Mouse (Mus musculus): ENCODE measurements around the gene Ate1. TPM values are rescaled to one million over a fixed set of nuclear protein-coding genes. Genes with fewer than 3 reads are reported as not detected.
A peak's percentile ranks its signal among the peaks of the same experiment; 100 is the strongest.

Gene Ate1
- polyA plus RNA-seq, 1 experiment from 2014 or later: 73.7 TPM

GRCm38 (mm10) chr7:130472683-130473082 lies 47.5 kb downstream of the Ate1 start:
- Histone ChIP-seq H3K27ac (ENCODE audit: low read depth, low read length) (no peak overlapping the region), H3K27me3 (replicated peaks; ENCODE audit: control insufficient read depth, insufficient read depth, low read length) (no peaks in the 10 kb centered on the region), H3K4me2 (ENCODE audit: low read length) (no peak overlapping the region), H3K4me1 (ENCODE audit: control insufficient read depth, insufficient read depth, low read length) (peaks cover 23% of the 10 kb centered on the region), H3K9ac (ENCODE audit: low read length) (no peak overlapping the region), H3K36me3 (ENCODE audit: control insufficient read depth, insufficient read depth, low read length) (0 out of 2 replicates have a peak, but pooled peaks cover 4% of the 10 kb centered on the region), H3K9me3 (replicated peaks; ENCODE audit: control insufficient read depth, low read length) (no peaks in the 10 kb centered on the region), H3K4me3 (ENCODE audit: low read depth, low read length) (no peak overlapping the region)
- WGBS: 8% methylated on average over 6 of the region's 6 CpGs
- DNase-seq (ENCODE audit: low spot score) (peak; percentile 62), ATAC-seq (peak; percentile 63)

DNA sequence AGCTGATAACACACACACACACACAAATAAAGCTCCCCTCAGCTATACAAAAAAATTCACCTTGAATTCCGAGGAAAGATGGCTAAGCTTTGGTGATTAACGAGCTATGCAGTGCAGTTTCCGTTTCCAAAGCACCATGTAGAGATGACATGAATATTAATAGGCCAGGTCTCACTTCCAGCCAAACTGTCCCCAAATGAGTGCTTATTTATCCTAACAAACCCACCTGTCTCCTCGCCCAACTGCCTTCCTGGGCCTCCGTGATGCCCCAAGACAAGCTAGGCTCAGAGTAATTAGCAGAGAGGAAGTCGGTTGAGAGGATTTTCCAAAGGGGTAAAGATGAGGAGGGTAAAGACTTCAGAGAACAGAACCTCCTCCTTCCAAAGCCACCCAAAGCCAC lies 49.1 kb downstream of the Ate1 start:
- no peak for ATAC-seq

GRCm38 (mm10) chr7:130455587-130456246 lies 64.5 kb downstream of the Ate1 start:
- DNase-seq (ENCODE audit: low spot score): no peak
- no peak overlapping the region for H3K4me3 ChIP-seq (ENCODE audit: low read depth, low read length)
- no peaks in the 10 kb centered on the region for H3K4me1 ChIP-seq (ENCODE audit: control insufficient read depth, insufficient read depth, low read length)
- no peak for ATAC-seq
- H3K27ac ChIP-seq (ENCODE audit: low read depth, low read length): no peak overlapping the region
- no peak overlapping the region for H3K4me2 ChIP-seq (ENCODE audit: low read length)
- no peak overlapping the region for H3K9ac ChIP-seq (ENCODE audit: low read length)
- WGBS: 56% methylated on average over 4 of the region's 4 CpGs
- H3K9me3 ChIP-seq (replicated peaks; ENCODE audit: control insufficient read depth, low read length): no peaks in the 10 kb centered on the region
- peaks cover 16% of the 10 kb centered on the region; the same call in 1 of the 2 replicates for H3K36me3 ChIP-seq (ENCODE audit: control insufficient read depth, insufficient read depth, low read length)
- no peaks in the 10 kb centered on the region for H3K27me3 ChIP-seq (replicated peaks; ENCODE audit: control insufficient read depth, insufficient read depth, low read length)

More for the DNA sequence above, 49.1 kb downstream of the Ate1 start:
- Histone ChIP-seq H3K36me3 (ENCODE audit: control insufficient read depth, insufficient read depth, low read length) (0 out of 2 replicates have a peak, but pooled peaks cover 4% of the 10 kb centered on the region), H3K9ac (ENCODE audit: low read length) (no peak overlapping the region), H3K4me3 (ENCODE audit: low read depth, low read length) (no peak overlapping the region), H3K4me1 (ENCODE audit: control insufficient read depth, insufficient read depth, low read length) (peaks cover 23% of the 10 kb centered on the region), H3K27ac (ENCODE audit: low read depth, low read length) (peak overlapping the region; percentile 17; the same call in 1 of the 2 replicates), H3K4me2 (ENCODE audit: low read length) (no peak overlapping the region), H3K27me3 (replicated peaks; ENCODE audit: control insufficient read depth, insufficient read depth, low read length) (no peaks in the 10 kb centered on the region), H3K9me3 (replicated peaks; ENCODE audit: control insufficient read depth, low read length) (no peaks in the 10 kb centered on the region)
- 8% methylated on average over 6 of the region's 6 CpGs for WGBS
- DNase-seq (ENCODE audit: low spot score): peak; percentile 37

DNA sequence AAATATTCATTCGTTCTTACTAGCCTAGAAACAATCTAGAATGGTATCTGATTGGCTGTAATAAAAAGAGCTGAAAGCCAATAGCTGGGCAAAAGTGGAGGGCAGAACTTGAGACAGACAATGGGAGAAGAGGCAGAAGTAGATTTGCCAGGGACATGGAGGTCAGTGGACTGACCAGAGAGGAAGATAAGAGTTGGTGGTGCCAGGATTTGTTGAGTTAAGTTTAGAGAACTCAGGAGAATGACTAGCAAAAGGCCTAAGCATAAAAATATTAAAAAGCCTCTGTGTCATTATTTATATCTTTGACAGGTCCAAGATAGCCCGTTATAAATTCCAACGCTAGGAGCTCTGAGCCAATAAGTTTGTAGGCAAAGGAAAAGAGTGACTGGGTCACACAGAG lies 65.9 kb downstream of the Ate1 start:
- DNase-seq (ENCODE audit: low spot score) (no peak), ATAC-seq (no peak)
- H3K4me1 ChIP-seq (ENCODE audit: control insufficient read depth, insufficient read depth, low read length): no peaks in the 10 kb centered on the region
- H3K36me3 ChIP-seq (ENCODE audit: control insufficient read depth, insufficient read depth, low read length): peaks cover 13% of the 10 kb centered on the region; the same call in 1 of the 2 replicates
- 95% methylated on average over 3 of the region's 3 CpGs for WGBS
- no peak overlapping the region for H3K4me3 ChIP-seq (ENCODE audit: low read depth, low read length)
- H3K9me3 ChIP-seq (replicated peaks; ENCODE audit: control insufficient read depth, low read length): no peaks in the 10 kb centered on the region
- H3K27me3 ChIP-seq (replicated peaks; ENCODE audit: control insufficient read depth, insufficient read depth, low read length): no peaks in the 10 kb centered on the region
- H3K4me2 ChIP-seq (ENCODE audit: low read length): no peak overlapping the region
- H3K9ac ChIP-seq (ENCODE audit: low read length): no peak overlapping the region
- H3K27ac ChIP-seq (ENCODE audit: low read depth, low read length): no peak overlapping the region

GRCm38 (mm10) chr7:130435776-130436175 lies 84.4 kb downstream of the Ate1 start:
- Histone ChIP-seq H3K4me1 (ENCODE audit: control insufficient read depth, insufficient read depth, low read length) (no peaks in the 10 kb centered on the region), H3K9me3 (replicated peaks; ENCODE audit: control insufficient read depth, low read length) (no peaks in the 10 kb centered on the region), H3K36me3 (ENCODE audit: control insufficient read depth, insufficient read depth, low read length) (no peaks in the 10 kb centered on the region), H3K9ac (ENCODE audit: low read length) (no peak overlapping the region), H3K4me3 (ENCODE audit: low read depth, low read length) (no peak overlapping the region), H3K27me3 (replicated peaks; ENCODE audit: control insufficient read depth, insufficient read depth, low read length) (no peaks in the 10 kb centered on the region), H3K27ac (ENCODE audit: low read depth, low read length) (no peak overlapping the region), H3K4me2 (ENCODE audit: low read length) (no peak overlapping the region)
- 95% methylated on average over 5 of the region's 5 CpGs for WGBS
- no peak for DNase-seq (ENCODE audit: low spot score)
- no peak for ATAC-seq

- H3K4me2 ChIP-seq (ENCODE audit: low read length): no peak overlapping the region
- WGBS: 94% methylated on average over 2 of the region's 2 CpGs
- H3K4me3 ChIP-seq (ENCODE audit: low read depth, low read length): no peak overlapping the region
- no peaks in the 10 kb centered on the region for H3K27me3 ChIP-seq (replicated peaks; ENCODE audit: control insufficient read depth, insufficient read depth, low read length)
- DNase-seq (ENCODE audit: low spot score): no peak
- no peaks in the 10 kb centered on the region for H3K36me3 ChIP-seq (ENCODE audit: control insufficient read depth, insufficient read depth, low read length)
- no peak for ATAC-seq
- H3K9me3 ChIP-seq (replicated peaks; ENCODE audit: control insufficient read depth, low read length): no peaks in the 10 kb centered on the region
- no peak overlapping the region for H3K9ac ChIP-seq (ENCODE audit: low read length)
- no peak overlapping the region for H3K27ac ChIP-seq (ENCODE audit: low read depth, low read length)
- no peaks in the 10 kb centered on the region for H3K4me1 ChIP-seq (ENCODE audit: control insufficient read depth, insufficient read depth, low read length)
Measured at GRCm38 (mm10) chr7:130432141-130432540, 88.0 kb downstream of the Ate1 start.

DNA sequence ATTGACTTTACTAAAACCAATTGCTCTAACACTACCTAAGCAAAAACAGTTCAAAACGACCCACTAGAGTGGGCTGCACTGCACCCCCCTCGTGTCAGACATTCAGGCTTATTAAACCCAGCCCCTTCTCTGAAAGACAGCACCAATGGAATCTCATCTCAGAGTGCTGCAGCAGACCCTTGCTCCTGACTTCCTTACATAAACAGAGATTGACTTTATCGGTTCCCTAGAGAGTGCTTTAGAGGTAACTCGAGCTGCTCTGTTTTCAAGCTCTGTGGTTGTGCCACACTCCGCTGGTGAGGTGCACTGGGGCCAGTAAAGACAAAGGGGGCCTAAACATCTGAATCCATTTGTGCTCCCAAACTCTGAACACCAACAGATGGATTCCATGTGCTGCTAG lies 93.6 kb downstream of the Ate1 start:
- no peak overlapping the region for H3K4me3 ChIP-seq (ENCODE audit: low read depth, low read length)
- 12% methylated on average over 5 of the region's 5 CpGs for WGBS
- H3K36me3 ChIP-seq (ENCODE audit: control insufficient read depth, insufficient read depth, low read length): no peaks in the 10 kb centered on the region
- no peak overlapping the region for H3K9ac ChIP-seq (ENCODE audit: low read length)
- H3K27ac ChIP-seq (ENCODE audit: low read depth, low read length): no peak overlapping the region
- ATAC-seq (no peak), DNase-seq (ENCODE audit: low spot score) (no peak)
- no peaks in the 10 kb centered on the region for H3K9me3 ChIP-seq (replicated peaks; ENCODE audit: control insufficient read depth, low read length)
- H3K4me1 ChIP-seq (ENCODE audit: control insufficient read depth, insufficient read depth, low read length): no peaks in the 10 kb centered on the region
- H3K27me3 ChIP-seq (replicated peaks; ENCODE audit: control insufficient read depth, insufficient read depth, low read length): no peaks in the 10 kb centered on the region
- no peak overlapping the region for H3K4me2 ChIP-seq (ENCODE audit: low read length)

DNA sequence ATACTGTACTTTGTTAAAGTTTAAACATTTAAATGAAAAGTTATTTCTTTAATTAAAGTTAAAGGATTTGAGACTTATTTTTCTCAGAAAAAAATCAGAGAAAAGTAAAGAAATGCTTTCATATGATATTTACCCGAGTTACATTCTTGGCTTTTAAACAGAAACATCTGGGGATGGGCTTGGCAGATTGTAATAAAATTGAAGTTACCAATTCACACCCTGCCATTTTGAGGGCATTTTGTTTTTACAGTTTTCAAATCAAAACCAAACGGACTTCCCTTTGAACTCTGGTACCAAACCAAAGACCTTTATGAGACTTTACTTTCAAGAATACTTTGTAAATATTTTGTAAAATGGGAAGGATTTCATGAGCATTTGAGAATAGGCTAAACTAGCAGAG lies 94.2 kb downstream of the Ate1 start:
- no peak for ATAC-seq
- H3K9me3 ChIP-seq (replicated peaks; ENCODE audit: control insufficient read depth, low read length): no peaks in the 10 kb centered on the region
- no peaks in the 10 kb centered on the region for H3K27me3 ChIP-seq (replicated peaks; ENCODE audit: control insufficient read depth, insufficient read depth, low read length)

GRCm38 (mm10) chr7:130419961-130420360 lies 100.2 kb downstream of the Ate1 start:
- H3K4me1 ChIP-seq (ENCODE audit: control insufficient read depth, insufficient read depth, low read length): no peaks in the 10 kb centered on the region
- ATAC-seq: no peak
- no peak overlapping the region for H3K4me2 ChIP-seq (ENCODE audit: low read length)
- H3K4me3 ChIP-seq (ENCODE audit: low read depth, low read length): no peak overlapping the region
- H3K27me3 ChIP-seq (replicated peaks; ENCODE audit: control insufficient read depth, insufficient read depth, low read length): no peaks in the 10 kb centered on the region
- no peaks in the 10 kb centered on the region for H3K9me3 ChIP-seq (replicated peaks; ENCODE audit: control insufficient read depth, low read length)
- 86% methylated on average over 1 of the region's 1 CpGs for WGBS
- H3K9ac ChIP-seq (ENCODE audit: low read length): no peak overlapping the region
- DNase-seq (ENCODE audit: low spot score): no peak
- 0 out of 2 replicates have a peak, but pooled peaks cover 4% of the 10 kb centered on the region for H3K36me3 ChIP-seq (ENCODE audit: control insufficient read depth, insufficient read depth, low read length)
- no peak overlapping the region for H3K27ac ChIP-seq (ENCODE audit: low read depth, low read length)

More for the DNA sequence above, 94.2 kb downstream of the Ate1 start:
- no peaks in the 10 kb centered on the region for H3K36me3 ChIP-seq (ENCODE audit: control insufficient read depth, insufficient read depth, low read length)
- no peak overlapping the region for H3K4me3 ChIP-seq (ENCODE audit: low read depth, low read length)
- no peak overlapping the region for H3K4me2 ChIP-seq (ENCODE audit: low read length)
- no peak overlapping the region for H3K9ac ChIP-seq (ENCODE audit: low read length)
- no peaks in the 10 kb centered on the region for H3K4me1 ChIP-seq (ENCODE audit: control insufficient read depth, insufficient read depth, low read length)
- 77% methylated on average over 2 of the region's 2 CpGs for WGBS
- no peak for DNase-seq (ENCODE audit: low spot score)
- no peak overlapping the region for H3K27ac ChIP-seq (ENCODE audit: low read depth, low read length)
